Mouse (Mus musculus) heart, postnatal 25 days (tissue): ENCODE data around the gene Gm20721. TPM values are rescaled to one million over a fixed set of nuclear protein-coding genes. Genes with fewer than 3 reads are reported as not detected.

Experiments used
- total RNA-seq, 2 experiments: library from RNA; stranded (reverse); gene quantifications; 2 replicates each; pipeline ENCODE4 v1.2.3; 2021

The Gm20721 gene
- total RNA-seq, 2 experiments from 2014 or later = 1.6 to 2.2 TPM

Other genes starting within 250 kb of the Gm20721 start
- 10 to 100 TPM; 58.0 to 62.0 TPM for gene Npepl1, start 236.4 kb downstream of the Gm20721 start, total RNA-seq
- 1,000 to 10,000 TPM; 1,170 to 1,213 TPM for gene Gnas, start 62.4 kb downstream of the Gm20721 start, total RNA-seq
- gene Nelfcd, start 69.1 kb upstream of the Gm20721 start, total RNA-seq = 10 to 100 TPM; 29.0 to 30.1 TPM
- gene Ctsz, start 92.3 kb upstream of the Gm20721 start, total RNA-seq = 10 to 100 TPM; 29.8 to 30.8 TPM
- gene Tubb1, start 104.0 kb upstream of the Gm20721 start, total RNA-seq = 1 to 10 TPM; 3.0 to 5.8 TPM
- 1,000 to 10,000 TPM; 1,566 to 1,609 TPM for gene Atp5e, start 117.4 kb upstream of the Gm20721 start, total RNA-seq
- 10 to 100 TPM; 65.1 to 68.1 TPM for gene Prelid3b, start 126.4 kb upstream of the Gm20721 start, total RNA-seq